Mouse (Mus musculus): ENCODE data around the gene 2810408A11Rik.

Gene 2810408A11Rik

DNA sequence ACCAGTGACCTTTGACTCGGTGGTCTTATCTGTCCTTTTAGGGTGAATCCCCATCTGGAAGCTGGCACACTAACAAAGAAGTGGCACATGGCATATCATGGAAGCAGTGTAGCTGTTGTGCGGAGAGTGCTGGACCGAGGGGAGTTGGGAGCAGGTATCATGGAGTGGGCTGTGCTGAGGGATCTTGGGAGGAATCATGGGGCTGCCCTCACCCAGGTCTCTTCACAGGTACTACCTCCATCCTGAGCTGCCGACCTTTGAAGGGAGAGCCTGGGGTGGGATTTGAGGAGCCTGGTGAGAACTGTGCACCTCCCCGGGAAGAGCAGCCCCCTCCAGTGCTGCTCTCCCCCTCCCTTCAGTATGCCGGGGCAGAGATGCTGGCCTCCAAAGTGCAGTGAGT is 10.9 kb upstream of the 2810408A11Rik start:
- DNase-seq: no peak

DNA sequence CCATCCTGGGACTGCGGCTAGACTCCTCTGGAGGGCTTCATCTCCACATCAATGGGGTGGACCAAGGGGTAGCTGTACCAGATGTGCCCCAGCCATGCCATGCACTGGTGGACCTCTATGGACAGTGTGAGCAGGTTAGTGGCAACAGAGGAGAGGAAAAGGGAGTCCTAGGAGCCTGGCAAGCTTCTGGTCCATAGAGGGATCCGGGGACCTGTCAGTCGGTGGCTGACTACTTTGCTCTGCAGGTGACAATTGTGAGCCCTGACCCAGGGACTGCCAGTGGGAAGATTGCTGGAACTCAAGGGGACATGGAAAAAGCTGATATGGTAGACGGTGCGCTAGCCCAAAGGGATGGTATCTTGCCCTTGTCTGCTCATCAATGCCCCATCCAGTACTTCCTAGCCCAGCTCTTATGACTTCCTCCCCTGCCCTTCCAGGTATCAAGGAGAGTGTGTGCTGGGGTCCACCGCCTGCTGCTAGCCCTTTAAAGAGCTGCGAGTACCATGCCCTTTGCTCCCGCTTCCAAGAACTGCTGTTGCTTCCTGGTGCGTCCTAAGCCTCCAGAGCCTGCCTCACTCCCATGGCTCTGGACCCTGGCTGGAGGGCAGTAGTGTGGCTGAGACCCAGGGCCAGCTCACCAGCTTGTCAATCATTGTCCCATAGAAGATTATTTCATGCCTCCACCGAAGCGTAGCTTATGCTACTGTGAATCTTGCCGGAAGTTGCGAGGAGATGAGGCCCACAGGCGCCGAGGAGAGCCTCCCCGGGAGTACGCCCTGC is 10.2 kb upstream of the 2810408A11Rik start:
- peak; percentile 76 for DNase-seq

GRCm38 (mm10) chr11:69910177-69910576 is 9.4 kb upstream of the 2810408A11Rik start:
- DNase-seq: no peak

DNA sequence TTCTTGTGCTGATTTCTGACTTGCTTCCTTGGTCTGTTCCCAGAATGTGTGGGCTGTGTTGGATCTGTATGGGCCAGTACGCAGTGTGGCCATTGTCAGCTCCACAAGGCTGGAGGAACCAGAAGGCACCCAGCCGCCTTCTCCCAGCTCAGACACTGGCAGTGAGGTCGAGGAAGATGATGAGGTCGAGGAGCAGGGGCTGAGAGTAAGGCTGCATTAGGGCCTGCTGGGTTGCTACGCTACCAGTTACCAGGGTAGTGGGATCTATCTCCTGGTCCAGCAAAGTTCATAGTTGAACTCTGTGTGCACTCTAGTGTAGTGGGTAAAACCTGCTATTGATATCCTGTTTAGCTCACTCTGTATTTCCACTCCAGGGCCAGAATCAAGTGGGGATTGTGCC is 8.4 kb upstream of the 2810408A11Rik start:
- no peak for DNase-seq

DNA sequence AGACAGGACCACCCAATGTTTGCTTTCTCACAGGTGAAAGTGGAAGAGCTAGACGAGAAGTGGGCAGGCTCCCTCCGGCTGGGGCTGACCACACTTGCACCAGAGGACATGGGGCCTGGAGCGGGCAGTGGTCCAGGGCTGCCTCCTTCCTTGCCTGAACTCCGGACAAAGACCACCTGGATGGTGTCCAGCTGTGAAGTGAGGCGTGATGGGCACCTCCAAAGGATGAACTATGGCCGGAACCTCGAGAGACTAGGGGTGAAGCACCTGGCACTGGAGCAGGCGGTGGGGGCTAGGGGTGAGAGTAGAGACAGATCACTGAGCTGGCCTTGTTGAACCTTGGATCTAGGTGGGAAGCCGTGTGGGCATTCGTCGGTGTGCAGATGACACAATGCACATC is 7.9 kb upstream of the 2810408A11Rik start:
- DNase-seq: peak; percentile 90

DNA sequence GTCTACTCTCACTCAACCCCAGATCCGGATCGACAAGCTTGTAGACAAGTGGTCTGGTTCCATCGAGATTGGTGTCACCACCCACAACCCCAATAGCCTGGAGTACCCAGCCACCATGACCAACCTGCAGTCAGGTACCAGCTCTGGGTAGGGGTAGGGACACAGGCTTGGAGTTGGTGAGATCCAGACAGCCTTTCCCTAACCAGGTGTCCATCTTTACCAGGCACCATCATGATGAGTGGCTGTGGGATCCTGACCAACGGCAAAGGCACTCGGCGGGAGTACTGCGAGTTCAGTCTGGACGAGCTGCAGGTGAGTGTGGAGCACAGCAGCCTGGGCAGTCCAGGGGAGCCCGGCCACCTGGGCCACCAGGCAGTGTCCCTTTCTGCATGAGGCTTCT is 3.5 kb upstream of the 2810408A11Rik start:
- no peak for DNase-seq

DNA sequence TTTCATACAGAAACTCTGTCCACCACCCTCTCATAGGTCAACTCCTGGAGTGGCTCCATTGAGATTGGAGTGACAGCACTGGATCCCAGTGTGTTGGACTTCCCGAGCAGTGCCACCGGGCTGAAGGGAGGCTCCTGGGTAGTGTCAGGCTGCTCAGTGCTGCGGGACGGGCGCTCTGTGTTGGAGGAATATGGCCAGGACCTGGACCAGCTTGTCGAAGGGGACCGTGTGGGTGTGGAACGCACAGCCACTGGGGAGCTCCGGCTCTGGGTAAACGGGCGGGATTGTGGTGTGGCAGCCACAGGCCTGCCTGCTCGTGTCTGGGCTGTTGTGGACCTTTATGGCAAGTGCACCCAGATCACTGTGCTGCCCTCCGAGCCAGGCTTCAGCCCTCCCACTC is 2.2 kb upstream of the 2810408A11Rik start:
- no peak for DNase-seq

DNA sequence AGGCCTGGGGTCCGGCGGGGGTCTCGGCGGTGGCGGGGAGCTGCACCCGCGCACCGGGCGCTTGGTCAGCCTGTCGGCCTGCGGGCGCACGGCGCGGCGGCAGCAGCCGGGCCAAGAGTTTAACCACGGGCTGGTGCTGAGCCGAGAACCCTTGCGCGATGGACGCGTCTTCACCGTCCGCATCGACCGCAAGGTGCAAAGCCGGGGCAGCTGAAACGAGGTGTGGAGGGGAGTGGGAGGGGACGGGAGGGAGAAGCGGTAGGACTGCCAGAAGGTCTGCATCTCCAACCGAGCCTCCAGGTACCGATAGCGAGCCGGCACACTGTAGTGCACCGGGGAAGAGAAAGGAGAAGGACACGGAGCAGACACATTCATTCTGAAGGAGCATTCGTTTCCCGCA is 1.2 kb upstream of the 2810408A11Rik start:
- DNase-seq: peak; percentile 55

DNA sequence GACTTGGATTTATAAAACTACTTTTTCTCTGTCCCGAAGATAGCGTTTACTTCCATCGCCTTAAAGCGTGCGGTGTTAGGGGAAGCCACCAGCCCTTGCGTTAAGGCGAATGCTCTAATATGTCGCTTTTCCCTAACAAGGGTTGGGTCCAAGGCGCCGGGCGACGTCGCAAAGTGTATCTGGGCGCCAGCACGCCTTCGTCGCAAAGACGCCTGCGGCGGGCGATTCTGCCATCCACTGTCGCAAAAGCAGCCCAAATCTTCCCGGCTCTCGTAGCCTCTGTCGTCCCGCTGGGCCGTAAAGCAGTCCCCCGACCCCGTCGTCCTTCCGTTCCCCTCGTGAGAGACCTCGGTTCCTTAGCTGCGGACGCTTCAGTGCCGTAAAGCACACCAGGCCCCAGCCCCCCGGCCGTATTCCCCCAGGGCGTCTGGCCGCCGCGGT is 639 bp upstream of the 2810408A11Rik start:
- DNase-seq: peak; percentile 93

- DNase-seq: no peak
Measured at GRCm38 (mm10) chr11:69899870-69900269, 917 bp downstream of the 2810408A11Rik start.

DNA sequence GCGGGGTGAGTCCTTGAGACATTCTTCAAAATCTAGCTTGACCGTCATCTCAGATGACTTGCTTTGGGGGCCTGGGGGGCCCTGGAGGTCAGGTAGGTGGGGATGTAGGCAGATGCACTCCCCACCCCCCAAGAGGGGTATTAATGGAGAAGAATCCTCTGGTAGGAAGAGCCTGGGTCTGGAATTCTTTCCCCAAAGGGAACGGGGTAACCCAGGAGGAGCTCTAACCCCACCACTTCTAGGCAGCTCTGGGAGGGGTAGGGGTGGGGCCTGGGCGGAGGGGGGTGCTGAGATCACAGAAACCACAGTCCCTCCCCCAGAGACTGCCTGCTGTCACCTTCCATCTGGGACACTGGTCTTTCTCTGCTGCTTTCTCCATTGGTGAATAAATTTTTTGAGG is 5.5 kb downstream of the 2810408A11Rik start, which contains the start of gene Acap1:
Acap1 (minus strand) TSS at position 249 of the 400 bp plus-strand sequence.
- DNase-seq: no peak

DNA sequence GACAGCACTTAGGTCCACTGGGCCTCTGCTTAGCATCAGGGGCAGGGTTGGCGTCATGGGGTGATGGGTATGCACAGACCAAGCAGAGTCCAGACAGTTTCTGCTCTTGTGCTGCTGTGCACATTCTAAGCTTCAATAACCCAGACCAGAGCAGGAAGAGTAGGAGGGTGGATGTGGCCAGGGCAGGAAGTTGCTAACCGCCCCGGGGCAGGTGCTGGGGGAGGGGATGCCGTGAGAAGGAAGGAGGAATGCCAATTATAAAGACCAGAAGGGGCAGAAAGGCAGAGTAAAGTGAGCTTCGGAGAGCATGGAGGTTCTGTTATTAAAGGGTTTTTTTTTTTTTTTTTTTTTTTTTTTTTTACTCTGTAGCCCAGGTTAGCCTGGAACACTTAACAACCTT is 6.1 kb downstream of the 2810408A11Rik start:
- DNase-seq: no peak

GRCm38 (mm10) chr11:69891482-69891881 is 9.3 kb downstream of the 2810408A11Rik start:
- no peak for DNase-seq

DNA sequence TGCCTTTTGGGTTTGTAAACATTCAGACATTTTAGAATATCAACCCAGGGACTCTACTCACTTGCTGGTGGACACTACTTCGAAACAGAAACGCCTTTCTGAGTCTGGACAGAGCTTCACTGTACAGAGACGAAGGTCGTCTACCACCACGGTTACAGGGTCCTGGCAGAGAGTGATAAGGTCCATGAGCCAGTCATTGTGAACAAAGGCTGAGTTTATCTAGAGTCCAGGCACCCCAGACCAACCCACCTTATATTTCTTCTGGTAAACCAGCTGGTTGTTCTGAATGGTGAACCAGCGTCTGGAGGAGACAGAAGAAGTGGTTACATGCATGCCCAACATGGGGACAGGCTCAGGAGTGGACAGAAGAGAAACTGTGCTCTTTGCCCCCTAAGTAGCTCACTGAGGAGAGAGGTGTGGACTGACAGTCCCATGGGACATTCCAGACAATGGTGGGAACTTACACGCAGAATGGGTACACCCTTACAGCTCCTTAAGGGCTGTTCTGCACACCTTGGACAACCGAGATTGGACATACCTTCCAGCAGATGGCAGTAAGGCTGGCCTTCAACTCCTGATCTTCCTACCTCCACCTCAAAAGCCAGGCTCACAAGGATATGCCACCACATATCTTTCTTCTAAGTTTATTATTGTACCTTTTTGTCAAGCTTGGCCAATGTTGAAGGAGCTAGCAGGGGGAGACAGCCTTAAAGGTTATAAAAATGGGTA is 13.7 kb downstream of the 2810408A11Rik start:
- peak; percentile 48 for DNase-seq

DNA sequence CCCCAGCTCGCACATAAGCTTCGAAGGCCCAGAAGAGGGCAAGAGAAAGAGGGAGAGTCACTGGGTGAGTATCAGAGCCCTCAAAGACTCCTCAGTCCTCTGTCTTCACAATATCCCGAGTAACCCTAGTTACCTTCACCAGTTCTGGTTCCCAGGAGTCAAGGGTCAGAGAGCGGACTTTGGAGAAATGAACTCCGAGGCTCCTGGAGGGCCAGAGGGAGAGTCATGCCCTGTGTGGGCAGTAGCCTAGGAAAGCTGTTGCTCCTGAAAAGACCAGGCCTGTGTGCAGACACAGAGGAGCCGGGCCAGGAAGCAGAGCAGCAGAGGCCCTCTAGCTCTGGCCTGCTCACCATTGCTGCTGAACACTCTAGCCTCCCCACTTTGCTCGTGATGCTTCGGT is 16.1 kb downstream of the 2810408A11Rik start:
- peak; percentile 26 for DNase-seq

- DNase-seq: peak; percentile 41
Measured at GRCm38 (mm10) chr11:69884240-69884639, 16.5 kb downstream of the 2810408A11Rik start.

DNA sequence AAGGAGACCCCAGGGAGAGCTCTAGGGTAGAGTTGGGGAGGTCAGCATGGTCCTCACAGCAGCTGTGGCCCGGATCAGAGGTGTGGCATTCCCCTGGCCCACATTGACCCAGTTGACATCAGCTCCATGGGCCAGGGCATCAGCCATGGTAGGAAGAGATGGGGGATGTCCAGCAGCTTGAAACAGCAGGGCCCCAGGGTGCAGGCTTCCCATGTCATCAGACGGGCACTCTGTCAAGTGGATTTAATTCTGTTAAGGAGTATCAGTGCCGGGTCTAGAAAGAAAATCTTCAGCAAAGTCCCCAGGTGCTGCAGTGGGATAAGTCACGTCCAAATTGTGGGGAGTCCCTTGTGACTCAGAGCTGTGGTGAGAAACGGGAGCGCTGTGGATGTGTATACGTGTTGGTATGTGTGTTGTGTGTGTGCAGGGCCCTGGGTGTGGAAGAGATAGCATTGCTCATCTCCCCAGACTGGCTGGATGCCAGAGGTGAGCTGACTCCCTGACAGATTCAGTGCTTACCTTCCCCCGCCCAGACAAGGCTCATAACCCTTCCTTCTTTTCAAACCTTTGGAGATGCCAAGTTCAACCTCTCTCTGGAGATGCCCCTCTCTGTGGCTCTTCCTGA is 17.1 kb downstream of the 2810408A11Rik start:
- no peak for DNase-seq

DNA sequence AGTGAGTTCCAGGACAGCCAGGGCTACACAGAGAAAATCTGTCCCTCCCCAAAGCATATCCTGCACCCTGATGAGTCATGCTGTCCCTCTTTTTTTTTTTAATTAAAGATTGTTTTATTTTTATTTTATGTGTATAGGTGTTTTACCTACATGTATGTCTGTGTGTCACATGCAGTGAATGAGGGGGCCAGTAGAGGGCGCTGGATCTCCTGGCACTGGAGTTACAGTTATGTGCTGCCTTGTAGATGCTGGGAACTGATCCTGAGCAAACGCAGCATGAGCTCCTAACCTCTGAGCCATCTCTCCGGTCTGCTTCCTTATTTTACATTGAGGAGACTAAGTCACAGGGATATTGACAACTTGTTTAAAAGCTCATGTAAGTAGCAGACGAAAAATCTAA is 17.7 kb downstream of the 2810408A11Rik start:
- peak; percentile 38 for DNase-seq

DNA sequence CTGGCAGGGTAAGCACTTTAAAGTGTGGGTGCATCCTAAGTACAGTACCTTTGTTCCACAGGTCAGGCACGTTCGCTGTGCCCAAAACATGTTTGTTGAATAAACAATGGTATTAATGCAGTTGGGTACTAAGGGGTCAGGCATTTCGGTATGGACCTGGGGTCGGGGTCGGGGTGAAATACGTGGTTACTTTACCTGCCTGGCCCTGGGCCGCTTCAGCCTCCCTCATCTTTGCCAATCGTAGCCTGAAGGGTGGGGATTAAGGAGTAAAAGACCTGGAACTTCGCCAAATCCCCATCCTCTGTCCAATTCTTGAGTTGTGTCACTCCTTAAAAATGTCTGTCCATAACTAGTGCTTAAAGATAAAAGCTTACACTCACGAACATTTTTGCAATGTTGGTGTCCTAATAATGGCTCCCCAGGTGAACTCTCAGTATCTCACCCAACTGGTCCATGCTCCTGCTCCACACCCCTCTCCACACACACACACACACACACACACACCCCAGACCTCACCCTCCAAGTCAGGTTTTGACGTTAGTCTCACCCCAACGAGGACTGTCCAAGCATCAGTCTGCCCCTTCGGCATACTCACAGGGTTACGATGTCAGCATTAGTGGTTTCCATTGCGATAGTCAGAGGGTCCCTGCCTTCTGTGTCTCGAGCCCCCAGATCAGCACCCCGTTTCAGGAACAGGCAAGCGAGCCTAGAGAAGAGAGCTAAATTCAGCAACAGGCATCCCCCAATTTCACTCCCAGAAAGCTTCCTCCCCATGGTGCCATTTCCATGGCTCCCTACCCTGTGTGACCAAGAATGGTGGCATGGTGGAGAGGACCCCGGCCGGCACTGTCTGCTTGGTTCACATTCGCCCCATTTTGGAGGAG is 18.8 kb downstream of the 2810408A11Rik start:
- DNase-seq: no peak

DNA sequence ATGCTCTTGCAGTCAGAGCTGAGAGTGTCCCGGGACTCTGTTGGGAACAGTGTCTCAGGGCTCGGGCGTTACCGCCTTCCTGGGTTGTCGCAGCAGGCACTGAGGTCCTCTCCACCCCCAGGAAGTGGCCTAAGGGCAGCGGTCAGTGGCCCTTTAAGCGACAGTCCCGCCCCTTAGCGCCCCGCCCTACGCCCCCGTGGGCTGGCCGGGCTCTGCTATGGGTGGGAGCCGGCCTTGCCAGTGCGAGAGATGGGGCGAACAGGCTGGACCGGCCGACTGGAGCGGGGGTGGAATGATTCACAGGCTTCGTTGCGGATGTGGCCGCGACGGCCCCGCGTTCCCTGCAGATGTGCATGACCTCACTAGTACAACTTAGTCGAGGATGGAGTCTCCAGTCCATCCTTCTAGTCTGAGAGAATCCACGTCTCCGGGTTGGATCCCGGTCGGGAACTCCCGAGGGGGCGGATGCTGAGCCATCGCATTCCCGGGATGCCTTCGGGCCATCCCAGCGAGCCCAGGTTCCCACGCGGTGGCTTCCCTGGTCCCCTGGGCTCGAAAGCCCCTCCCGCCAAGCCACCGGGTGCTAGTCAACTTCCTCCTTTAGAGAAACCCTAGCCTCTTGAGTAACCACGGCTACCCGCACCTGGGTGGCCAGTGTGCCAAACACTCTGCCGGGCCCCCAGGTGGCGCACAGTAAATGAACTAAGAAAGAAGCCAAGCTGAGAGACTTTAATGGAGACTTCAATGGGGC is 19.8 kb downstream of the 2810408A11Rik start, which contains the start of gene Kctd11:
Kctd11 (minus strand) TSS at position 554 of the 751 bp plus-strand sequence.
- peak; percentile 93 for DNase-seq

DNA sequence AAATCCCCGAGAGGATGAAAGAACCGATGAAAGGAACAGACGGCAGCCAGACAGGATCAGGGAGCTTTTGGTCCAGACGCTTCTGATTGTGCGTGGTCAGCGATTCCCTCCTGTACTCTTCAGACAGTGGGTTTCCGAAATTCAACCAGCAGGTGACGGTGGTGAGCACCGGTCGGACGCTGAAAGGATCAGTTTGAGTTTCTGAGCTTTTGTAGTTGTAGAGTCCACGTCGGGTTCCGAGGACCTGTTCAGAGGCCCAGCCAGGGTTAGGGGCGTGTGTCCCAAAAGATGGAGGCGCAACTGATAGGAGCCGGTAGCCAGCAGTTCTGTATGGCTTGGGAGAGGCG is 20.3 kb downstream of the 2810408A11Rik start:
- DNase-seq: no peak

DNA sequence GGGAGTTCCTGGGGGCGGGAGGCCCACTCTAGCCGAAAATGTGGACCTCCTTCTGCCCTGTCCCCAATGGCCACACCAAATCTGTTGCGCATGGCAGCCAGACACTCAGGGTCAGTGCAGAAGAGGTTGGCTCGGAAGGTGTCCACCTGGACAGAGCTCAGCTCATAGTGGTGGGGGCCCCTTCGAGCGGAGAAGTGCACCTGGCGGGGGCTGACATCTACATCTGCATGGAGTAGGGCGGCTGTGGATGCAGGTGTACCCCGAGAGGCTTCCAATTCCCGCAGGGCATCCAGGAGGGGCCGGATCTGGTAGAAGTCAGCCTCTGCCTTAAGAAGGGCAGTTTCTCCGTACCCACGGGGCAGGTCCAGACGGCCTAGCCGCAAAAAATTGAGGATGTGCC is 21.1 kb downstream of the 2810408A11Rik start:
- DNase-seq: no peak
